Mouse (Mus musculus) liver, postnatal 0 days (tissue): ENCODE results near the gene Fam183b.

Experiments used
- CTCF ChIP-seq: sonication (generic); IDR thresholded peaks from 2 replicates; pipeline ENCODE4 v1.5.1; 2016; ENCODE audit warnings: antibody characterized with exemption, low read depth
- EP300 ChIP-seq: IDR thresholded peaks from 2 replicates; pipeline ENCODE4 v1.6.1; 2016; ENCODE audit warnings: antibody characterized with exemption, low read depth, mild to moderate bottlenecking

- no peak for TF ChIP-seq EP300
- no peak for TF ChIP-seq CTCF
Observed at GRCm38 (mm10) chr11:58784182-58784581, 17.6 kb downstream of the Fam183b start.
